In genomic region chr5:72646996-72647395, GRCm38 (mm10) we compare ENCODE assay signal across 8 mouse cellular contexts. TPM values are rescaled to one million over a fixed set of nuclear protein-coding genes. Genes with fewer than 3 reads are reported as not detected.
DNase-seq lines count a peak whose midpoint lies in the region; ATAC-seq and TF ChIP-seq lines count a peak whose summit lies in the region.

No protein-coding gene starts in this region.

- no peak for ATAC-seq in kidney, postnatal 0 days (replicated peaks; ENCODE audit: low FRiP score, low read depth)
- ATAC-seq in embryonic facial prominence, embryonic 14.5 days (ENCODE audit: low read depth), result 0 out of 2 replicates have a peak, but pooled peaks have one; percentile 3
- ATAC-seq in intestine, embryonic 14.5 days (replicated peaks; ENCODE audit: low FRiP score, low TSS enrichment, low read depth), result peak; percentile 29
- no peak for ATAC-seq in midbrain, postnatal 0 days (ENCODE audit: low FRiP score)

- TF ChIP-seq CTCF in kidney, postnatal 0 days (IDR thresholded peaks at IDR 0.05; ENCODE audit: low read depth), result no peak
- no peak for TF ChIP-seq CTCF in midbrain, postnatal 0 days (IDR thresholded peaks at IDR 0.05)

- peak overlapping the region; percentile 10; the same call in 1 of the 2 replicates for H3K27ac ChIP-seq in kidney, postnatal 0 days
- H3K27ac ChIP-seq in embryonic facial prominence, embryonic 14.5 days (replicated peaks; ENCODE audit: low read depth, low read length), result no peak overlapping the region
- no peak overlapping the region for H3K27ac ChIP-seq in intestine, embryonic 14.5 days (ENCODE audit: low read depth)
- H3K27ac ChIP-seq in midbrain, postnatal 0 days (ENCODE audit: low read depth, low read length), result no peak overlapping the region

- 0 out of 2 replicates have a peak, but pooled peaks cover 4% of the 10 kb centered on the region for H3K4me1 ChIP-seq in kidney, postnatal 0 days (replicated peaks; ENCODE audit: insufficient read depth, low read length)
- peaks cover 4% of the 10 kb centered on the region for H3K4me1 ChIP-seq in embryonic facial prominence, embryonic 14.5 days (ENCODE audit: control insufficient read depth, insufficient read depth, low read length)
- H3K4me1 ChIP-seq in intestine, embryonic 14.5 days (replicated peaks; ENCODE audit: control insufficient read depth, insufficient read depth, low read length), result peaks cover 4% of the 10 kb centered on the region; the same call in 1 of the 2 replicates
- no peaks in the 10 kb centered on the region for H3K4me1 ChIP-seq in midbrain, postnatal 0 days (ENCODE audit: insufficient read depth, low read length)

- no peak for DNase-seq in kidney, postnatal 0 days (ENCODE audit: low spot score)
- no peak for DNase-seq in kidney, adult 18-20 months
- no peak for DNase-seq in embryonic facial prominence, embryonic 14.5 days (ENCODE audit: low spot score)
- DNase-seq in intestine, embryonic 14.5 days (ENCODE audit: low spot score), result no peak
- no peak for DNase-seq in midbrain, postnatal 0 days (ENCODE audit: low spot score)
- no peak for DNase-seq in urinary bladder, postnatal 36 days (ENCODE audit: low spot score in 2 of 2)
- no peak for DNase-seq in right cerebral cortex, postnatal 10 days (ENCODE audit: low spot score in 2 of 2)
- DNase-seq in layer of hippocampus, adult 9-10 months (ENCODE audit: low spot score), result no peak

- no peak overlapping the region for H3K9ac ChIP-seq in kidney, postnatal 0 days (ENCODE audit: low read depth, low read length)
- no peak overlapping the region for H3K9ac ChIP-seq in embryonic facial prominence, embryonic 14.5 days (ENCODE audit: low read depth, low read length)
- H3K9ac ChIP-seq in intestine, embryonic 14.5 days (ENCODE audit: low read length), result no peak overlapping the region; the same call in 1 of the 2 replicates
- H3K9ac ChIP-seq in midbrain, postnatal 0 days (replicated peaks; ENCODE audit: low read length, poor library complexity, severe bottlenecking), result no peak overlapping the region

- no peaks in the 10 kb centered on the region for H3K27me3 ChIP-seq in kidney, postnatal 0 days (ENCODE audit: insufficient read depth, low read length)
- H3K27me3 ChIP-seq in embryonic facial prominence, embryonic 14.5 days (replicated peaks; ENCODE audit: control insufficient read depth, insufficient read depth, low read length), result peaks cover 12% of the 10 kb centered on the region
- peaks cover 4% of the 10 kb centered on the region; the same call in 1 of the 2 replicates for H3K27me3 ChIP-seq in intestine, embryonic 14.5 days (replicated peaks; ENCODE audit: control insufficient read depth, insufficient read depth, low read length)
- H3K27me3 ChIP-seq in midbrain, postnatal 0 days (ENCODE audit: insufficient read depth, low read length), result peaks cover 13% of the 10 kb centered on the region; the same call in 1 of the 2 replicates

- WGBS in kidney, postnatal 0 days, result 16% methylated on average over 10 of the region's 10 CpGs
- WGBS in embryonic facial prominence, embryonic 14.5 days, result 33% methylated on average over 10 of the region's 10 CpGs
- WGBS in intestine, embryonic 14.5 days, result 24% methylated on average over 10 of the region's 10 CpGs
- WGBS in midbrain, postnatal 0 days, result 25% methylated on average over 10 of the region's 10 CpGs

- H3K36me3 ChIP-seq in kidney, postnatal 0 days (ENCODE audit: insufficient read depth, low read length), result no peaks in the 10 kb centered on the region
- H3K36me3 ChIP-seq in embryonic facial prominence, embryonic 14.5 days (ENCODE audit: control insufficient read depth, insufficient read depth, low read length), result no peaks in the 10 kb centered on the region
- H3K36me3 ChIP-seq in intestine, embryonic 14.5 days (ENCODE audit: control insufficient read depth, insufficient read depth, low read length), result no peaks in the 10 kb centered on the region
- no peaks in the 10 kb centered on the region for H3K36me3 ChIP-seq in midbrain, postnatal 0 days (ENCODE audit: insufficient read depth, low read length)

- H3K9me3 ChIP-seq in kidney, postnatal 0 days (replicated peaks; ENCODE audit: low read length), result no peaks in the 10 kb centered on the region
- H3K9me3 ChIP-seq in embryonic facial prominence, embryonic 14.5 days (ENCODE audit: control insufficient read depth, low read length), result no peaks in the 10 kb centered on the region
- H3K9me3 ChIP-seq in intestine, embryonic 14.5 days (ENCODE audit: control insufficient read depth, low read length), result no peaks in the 10 kb centered on the region
- no peaks in the 10 kb centered on the region for H3K9me3 ChIP-seq in midbrain, postnatal 0 days (ENCODE audit: low read length)

- H3K4me2 ChIP-seq in kidney, postnatal 0 days (ENCODE audit: low read length), result peak overlapping the region; percentile 84
- H3K4me2 ChIP-seq in embryonic facial prominence, embryonic 14.5 days (ENCODE audit: low read depth, low read length), result peak overlapping the region; percentile 89
- peak overlapping the region; percentile 76 for H3K4me2 ChIP-seq in intestine, embryonic 14.5 days (ENCODE audit: low read length)
- peak overlapping the region; percentile 84 for H3K4me2 ChIP-seq in midbrain, postnatal 0 days (ENCODE audit: low read depth, low read length, poor library complexity, severe bottlenecking)

- H3K4me3 ChIP-seq in kidney, postnatal 0 days (replicated peaks; ENCODE audit: low read depth, low read length), result peak overlapping the region; percentile 41
- peak overlapping the region; percentile 50 for H3K4me3 ChIP-seq in embryonic facial prominence, embryonic 14.5 days (ENCODE audit: low read depth, low read length)
- H3K4me3 ChIP-seq in intestine, embryonic 14.5 days (ENCODE audit: low read depth, low read length), result peak overlapping the region; percentile 52
- H3K4me3 ChIP-seq in midbrain, postnatal 0 days (ENCODE audit: low read depth, low read length), result peak overlapping the region; percentile 45

RNA-seq across cellular contexts. Expression of gene Nipal1, which starts 0.6 kb away (rescaled TPM):
- polyA plus RNA-seq in kidney, postnatal 0 days (2015; fragmentation: Nextera tagmentation; extraction: Ambion mirVana), result 8.2 and 12.1 TPM in 2 replicates
- 2.0 and 9.0 TPM in 2 replicates for polyA plus RNA-seq in embryonic facial prominence, embryonic 14.5 days (2014; fragmentation: Nextera tagmentation; extraction: Ambion mirVana)
- polyA plus RNA-seq in intestine, embryonic 14.5 days (2014; fragmentation: Nextera tagmentation; extraction: Ambion mirVana), result 13.2 and 15.2 TPM in 2 replicates
- total RNA-seq in midbrain, postnatal 0 days (2014; rRNA removed), result 0.24 and 0.55 TPM in 2 replicates
- 0.33 and 0.70 TPM in 2 replicates for polyA plus RNA-seq in midbrain, postnatal 0 days (2015; fragmentation: Nextera tagmentation; extraction: Ambion mirVana)

RNA-seq across cellular contexts. Expression of gene Cnga1, which starts 2.9 kb away (rescaled TPM):
- 0.07 TPM in 1 of 2 replicates, not detected in the other for polyA plus RNA-seq in kidney, postnatal 0 days (2015; fragmentation: Nextera tagmentation; extraction: Ambion mirVana)
- polyA plus RNA-seq in embryonic facial prominence, embryonic 14.5 days (2014; fragmentation: Nextera tagmentation; extraction: Ambion mirVana), result not detected in 2 replicates
- polyA plus RNA-seq in intestine, embryonic 14.5 days (2014; fragmentation: Nextera tagmentation; extraction: Ambion mirVana), result not detected in 2 replicates
- total RNA-seq in midbrain, postnatal 0 days (2014; rRNA removed), result not detected in 2 replicates
- 0.06 TPM in 1 of 2 replicates, not detected in the other for polyA plus RNA-seq in midbrain, postnatal 0 days (2015; fragmentation: Nextera tagmentation; extraction: Ambion mirVana)

RNA-seq across cellular contexts. Expression of gene Gm5868, which starts 59.6 kb away (rescaled TPM):
- polyA plus RNA-seq in kidney, postnatal 0 days (2015; fragmentation: Nextera tagmentation; extraction: Ambion mirVana), result 1.8 and 2.0 TPM in 2 replicates
- polyA plus RNA-seq in embryonic facial prominence, embryonic 14.5 days (2014; fragmentation: Nextera tagmentation; extraction: Ambion mirVana), result 0.56 and 0.81 TPM in 2 replicates
- polyA plus RNA-seq in intestine, embryonic 14.5 days (2014; fragmentation: Nextera tagmentation; extraction: Ambion mirVana), result 0.57 and 0.65 TPM in 2 replicates
- total RNA-seq in midbrain, postnatal 0 days (2014; rRNA removed), result 2.9 and 3.4 TPM in 2 replicates
- polyA plus RNA-seq in midbrain, postnatal 0 days (2015; fragmentation: Nextera tagmentation; extraction: Ambion mirVana), result 4.3 and 4.8 TPM in 2 replicates

Comparison
In these comparisons a context has a peak if more than half of its experiments do, and no peak if none do; other contexts are left out.
1. ATAC-seq: peak in embryonic facial prominence, embryonic 14.5 days (single experiment) and intestine, embryonic 14.5 days (single experiment); none in kidney, postnatal 0 days (single experiment) and midbrain, postnatal 0 days (single experiment).
2. Peak in every context shown above with its lines, with median percentiles within 50 percentile points of each other: H3K4me2 ChIP-seq and H3K4me3 ChIP-seq.